In the genomic region with DNA sequence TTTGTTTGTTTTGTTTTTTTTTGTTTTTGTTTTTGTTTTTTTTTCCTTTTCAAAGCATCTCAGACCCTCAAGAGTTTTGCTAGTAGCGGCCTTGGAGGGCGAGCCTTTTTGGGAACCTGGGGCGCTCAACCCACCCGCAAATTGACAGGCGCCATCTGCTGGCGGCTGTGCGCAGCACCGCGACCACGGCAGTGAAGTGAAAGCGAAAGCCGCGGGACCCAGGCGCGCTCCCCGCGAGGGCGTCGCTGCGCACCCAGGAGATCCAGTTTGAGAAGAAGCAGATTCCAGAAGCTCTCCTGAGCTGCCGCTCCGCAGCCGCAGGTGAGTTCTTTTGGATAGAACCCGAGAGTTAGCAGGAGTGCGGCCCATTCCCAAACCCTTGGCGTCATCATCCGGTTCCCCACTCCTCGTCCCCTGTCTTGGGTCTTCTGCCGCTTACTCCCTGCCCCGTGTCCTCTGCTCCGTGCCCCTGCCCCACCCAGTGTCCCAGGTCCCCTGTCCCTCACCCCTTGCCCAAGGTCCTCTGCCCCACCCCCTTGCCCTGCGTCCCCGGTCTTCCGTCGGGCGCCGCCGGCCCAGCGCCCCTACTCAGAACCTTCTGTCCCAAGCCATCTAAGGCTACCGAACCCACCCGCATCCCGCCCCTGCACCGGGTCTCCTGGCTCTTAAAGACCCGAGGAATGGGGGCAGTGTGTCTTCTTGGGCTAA, we compare ENCODE assay signal across 8 mouse cellular contexts. TPM values are rescaled to one million over a fixed set of nuclear protein-coding genes. Genes with fewer than 3 reads are reported as not detected.
DNase-seq lines count a peak whose midpoint lies in the region; ATAC-seq and TF ChIP-seq lines count a peak whose summit lies in the region.

No protein-coding gene starts in this region.

- TF ChIP-seq POLR2A in myocyte (IDR thresholded peaks at IDR 0.05; ENCODE audit: insufficient read length, low read depth), result no peak

- no peaks in the 10 kb centered on the region for H3K79me2 ChIP-seq in myocyte (ENCODE audit: control insufficient read depth, insufficient read depth)

- H3K27me3 ChIP-seq in heart, embryonic 15.5 days, result peaks cover 60% of the 10 kb centered on the region
- H3K27me3 ChIP-seq in liver, embryonic 12.5 days (replicated peaks), result peaks cover 35% of the 10 kb centered on the region
- H3K27me3 ChIP-seq in myocyte (ENCODE audit: control insufficient read depth, insufficient read depth, insufficient read length), result peaks cover 4% of the 10 kb centered on the region

- H3ac ChIP-seq in myocyte (ENCODE audit: control insufficient read depth, insufficient read length), result peak overlapping the region; percentile 48

- H3K9me3 ChIP-seq in heart, embryonic 15.5 days (replicated peaks), result no peaks in the 10 kb centered on the region
- H3K9me3 ChIP-seq in liver, embryonic 12.5 days (replicated peaks), result no peaks in the 10 kb centered on the region

- peak; percentile 95 for DNase-seq in CD4-positive, CD25-positive, alpha-beta regulatory T cell, adult 2 months (ENCODE audit: low read depth, low spot score)
- DNase-seq in kidney, postnatal 14 days, result peak; percentile 92
- DNase-seq in spleen, postnatal 36 days (ENCODE audit: low spot score in 2 of 2), result peak; percentile 90 to 91

- H3K4me2 ChIP-seq in heart, embryonic 15.5 days, result peak overlapping the region; percentile 98
- H3K4me2 ChIP-seq in liver, embryonic 12.5 days, result peak overlapping the region; percentile 98
- H3K4me2 ChIP-seq in myocyte (ENCODE audit: low read depth), result peak overlapping the region; percentile 70

- H3K27ac ChIP-seq in brown adipose tissue, adult 24 weeks (replicated peaks; ENCODE audit: low read depth, low read length), result peak overlapping the region; percentile 95
- H3K27ac ChIP-seq in heart, embryonic 15.5 days, result no peak overlapping the region
- 0 out of 2 replicates have a peak overlapping the region, but pooled peaks have one; percentile 41 for H3K27ac ChIP-seq in liver, embryonic 12.5 days

- no peaks in the 10 kb centered on the region for H3K4me1 ChIP-seq in brown adipose tissue, adult 24 weeks (ENCODE audit: control insufficient read depth, insufficient read depth, insufficient read length, low read length)
- H3K4me1 ChIP-seq in heart, embryonic 15.5 days (replicated peaks), result peaks cover 11% of the 10 kb centered on the region
- peaks cover 31% of the 10 kb centered on the region for H3K4me1 ChIP-seq in liver, embryonic 12.5 days

- H3K36me3 ChIP-seq in heart, embryonic 15.5 days, result no peaks in the 10 kb centered on the region
- no peaks in the 10 kb centered on the region for H3K36me3 ChIP-seq in liver, embryonic 12.5 days
- H3K36me3 ChIP-seq in myocyte (ENCODE audit: control insufficient read depth, insufficient read depth), result no peaks in the 10 kb centered on the region

- peak; percentile 79 for ATAC-seq in erythroid progenitor cell, adult 5-6 weeks (replicated peaks; ENCODE audit: low FRiP score, poor library complexity, severe bottlenecking)
- peak; percentile 59 for ATAC-seq in heart, embryonic 15.5 days (replicated peaks; ENCODE audit: insufficient number of reproducible peaks, insufficient read depth, low FRiP score, low read depth)
- peak; percentile 61 for ATAC-seq in liver, embryonic 12.5 days

- peak overlapping the region; percentile 79 for H3K9ac ChIP-seq in heart, embryonic 15.5 days
- H3K9ac ChIP-seq in liver, embryonic 12.5 days, result peak overlapping the region; percentile 84

- H3K4me3 ChIP-seq in brown adipose tissue, adult 24 weeks (ENCODE audit: insufficient read depth, low read depth, low read length), result peak overlapping the region; percentile 100
- H3K4me3 ChIP-seq in heart, embryonic 15.5 days, result peak overlapping the region; percentile 93
- peak overlapping the region; percentile 87 for H3K4me3 ChIP-seq in liver, embryonic 12.5 days
- H3K4me3 ChIP-seq in myocyte, result peak overlapping the region; percentile 38

- under 1% methylated on average over 44 of the region's 44 CpGs for WGBS in heart, embryonic 15.5 days
- under 1% methylated on average over 44 of the region's 44 CpGs for WGBS in liver, embryonic 12.5 days (ENCODE audit: insufficient replicate concordance)

TF ChIP-seq in myocyte, 11 proteins besides CTCF, POLR2A, EP300 and RAD21:
- TF ChIP-seq TCF3 (IDR thresholded peaks at IDR 0.05; ENCODE audit: insufficient read length, low read depth) (no peak), USF1 (IDR thresholded peaks at IDR 0.05; ENCODE audit: low read depth) (no peak), CEBPB (IDR thresholded peaks at IDR 0.05; ENCODE audit: insufficient read depth, poor library complexity, severe bottlenecking) (no peak), REST (IDR thresholded peaks at IDR 0.05; ENCODE audit: insufficient read depth, insufficient read length) (no peak), MYOG (IDR thresholded peaks at IDR 0.05; ENCODE audit: control insufficient read depth in 1 of 3, insufficient read depth in 1 of 3, insufficient read length in 2 of 3, low read depth in 2 of 3) (no peak), E2F4 (IDR thresholded peaks at IDR 0.05; ENCODE audit: insufficient read depth) (no peak), MAX (IDR thresholded peaks at IDR 0.05; ENCODE audit: low read depth) (no peak), MYOD1 (IDR thresholded peaks at IDR 0.05; ENCODE audit: control insufficient read depth in 1 of 3, insufficient read length in 2 of 3, low read depth in 2 of 3) (no peak), TCF12 (IDR thresholded peaks at IDR 0.05; ENCODE audit: insufficient read depth, poor library complexity, severe bottlenecking) (no peak), SRF (IDR thresholded peaks at IDR 0.05; ENCODE audit: control insufficient read depth, insufficient read length, low read depth) (no peak), POLR2AphosphoS2 (IDR thresholded peaks at IDR 0.05; ENCODE audit: insufficient read length, low read depth) (no peak)

RNA-seq across cellular contexts. Expression of gene Tap2, which starts 1.1 kb away (rescaled TPM):
- 23.5 and 27.7 TPM in 2 replicates for polyA plus RNA-seq in brown adipose tissue, adult 24 weeks (2012; ENCODE audit: insufficient read depth, insufficient read length, missing spikeins)
- total RNA-seq in erythroid progenitor cell, adult 5-6 weeks (2015; ENCODE audit: low replicate concordance), result 4.7 and 6.7 TPM in 2 replicates
- 7.7 and 16.6 TPM in 2 replicates for total RNA-seq in erythroid progenitor cell, adult 5-6 weeks (2017; ENCODE audit: low replicate concordance)
- polyA plus RNA-seq in heart, embryonic 15.5 days (2015; fragmentation: Nextera tagmentation; extraction: Ambion mirVana), result 5.3 and 13.7 TPM in 2 replicates
- 5.6 and 6.9 TPM in 2 replicates for polyA plus RNA-seq in liver, embryonic 12.5 days (2016; fragmentation: Nextera tagmentation; extraction: Ambion mirVana)
- 5.3 TPM for polyA plus RNA-seq in myocyte (2012; fragmentation: generic; extraction: Trizol)

RNA-seq across cellular contexts. Expression of gene Psmb8, which starts 6.9 kb away (rescaled TPM):
- 20.2 and 21.9 TPM in 2 replicates for polyA plus RNA-seq in brown adipose tissue, adult 24 weeks (2012; ENCODE audit: insufficient read depth, insufficient read length, missing spikeins)
- total RNA-seq in erythroid progenitor cell, adult 5-6 weeks (2015; ENCODE audit: low replicate concordance), result 38.1 and 68.1 TPM in 2 replicates
- 29.3 and 38.3 TPM in 2 replicates for total RNA-seq in erythroid progenitor cell, adult 5-6 weeks (2017; ENCODE audit: low replicate concordance)
- polyA plus RNA-seq in heart, embryonic 15.5 days (2015; fragmentation: Nextera tagmentation; extraction: Ambion mirVana), result 6.3 and 50.4 TPM in 2 replicates
- 12.5 and 13.5 TPM in 2 replicates for polyA plus RNA-seq in liver, embryonic 12.5 days (2016; fragmentation: Nextera tagmentation; extraction: Ambion mirVana)
- 0.44 TPM for polyA plus RNA-seq in myocyte (2012; fragmentation: generic; extraction: Trizol)

RNA-seq across cellular contexts. Expression of gene Psmb9, which starts 16.9 kb away (rescaled TPM):
- 17.4 and 34.6 TPM in 2 replicates for polyA plus RNA-seq in brown adipose tissue, adult 24 weeks (2012; ENCODE audit: insufficient read depth, insufficient read length, missing spikeins)
- total RNA-seq in erythroid progenitor cell, adult 5-6 weeks (2015; ENCODE audit: low replicate concordance), result 23.5 and 39.3 TPM in 2 replicates
- 21.3 and 36.5 TPM in 2 replicates for total RNA-seq in erythroid progenitor cell, adult 5-6 weeks (2017; ENCODE audit: low replicate concordance)
- 3.1 and 22.4 TPM in 2 replicates for polyA plus RNA-seq in heart, embryonic 15.5 days (2015; fragmentation: Nextera tagmentation; extraction: Ambion mirVana)
- 4.5 and 5.0 TPM in 2 replicates for polyA plus RNA-seq in liver, embryonic 12.5 days (2016; fragmentation: Nextera tagmentation; extraction: Ambion mirVana)
- 0.26 TPM for polyA plus RNA-seq in myocyte (2012; fragmentation: generic; extraction: Trizol)

RNA-seq across cellular contexts. Expression of gene Tap1, which starts 17.1 kb away (rescaled TPM):
- 5.5 and 6.9 TPM in 2 replicates for polyA plus RNA-seq in brown adipose tissue, adult 24 weeks (2012; ENCODE audit: insufficient read depth, insufficient read length, missing spikeins)
- total RNA-seq in erythroid progenitor cell, adult 5-6 weeks (2015; ENCODE audit: low replicate concordance), result 12.6 and 21.0 TPM in 2 replicates
- 21.6 and 35.4 TPM in 2 replicates for total RNA-seq in erythroid progenitor cell, adult 5-6 weeks (2017; ENCODE audit: low replicate concordance)
- polyA plus RNA-seq in heart, embryonic 15.5 days (2015; fragmentation: Nextera tagmentation; extraction: Ambion mirVana), result 2.4 and 8.0 TPM in 2 replicates
- 2.3 and 2.6 TPM in 2 replicates for polyA plus RNA-seq in liver, embryonic 12.5 days (2016; fragmentation: Nextera tagmentation; extraction: Ambion mirVana)
- 0.62 TPM for polyA plus RNA-seq in myocyte (2012; fragmentation: generic; extraction: Trizol)

RNA-seq across cellular contexts. Expression of gene H2-Ob, which starts 34.2 kb away (rescaled TPM):
- polyA plus RNA-seq in brown adipose tissue, adult 24 weeks (2012; ENCODE audit: insufficient read depth, insufficient read length, missing spikeins), result 0.55 and 2.1 TPM in 2 replicates
- total RNA-seq in erythroid progenitor cell, adult 5-6 weeks (2015; ENCODE audit: low replicate concordance), result 10.1 and 21.4 TPM in 2 replicates
- total RNA-seq in erythroid progenitor cell, adult 5-6 weeks (2017; ENCODE audit: low replicate concordance), result 8.0 and 14.1 TPM in 2 replicates
- 0.14 and 0.30 TPM in 2 replicates for polyA plus RNA-seq in heart, embryonic 15.5 days (2015; fragmentation: Nextera tagmentation; extraction: Ambion mirVana)
- polyA plus RNA-seq in liver, embryonic 12.5 days (2016; fragmentation: Nextera tagmentation; extraction: Ambion mirVana), result 0.05 and 0.19 TPM in 2 replicates
- not detected for polyA plus RNA-seq in myocyte (2012; fragmentation: generic; extraction: Trizol)

Comparison
In these comparisons a context has a peak if more than half of its experiments do, and no peak if none do; other contexts are left out.
1. H3K4me3 ChIP-seq: peak in every context shown above with its lines; median percentile 100 in brown adipose tissue, adult 24 weeks; 93 in heart, embryonic 15.5 days; 87 in liver, embryonic 12.5 days; 38 in myocyte.